Mouse (Mus musculus): ENCODE measurements around the gene Fgf15.
"Not testable (repeated sequence)": the region's sequence is repeated elsewhere in the genome, so short reads cannot be mapped to it uniquely, and the experiment has no call there.

Gene Fgf15

DNA sequence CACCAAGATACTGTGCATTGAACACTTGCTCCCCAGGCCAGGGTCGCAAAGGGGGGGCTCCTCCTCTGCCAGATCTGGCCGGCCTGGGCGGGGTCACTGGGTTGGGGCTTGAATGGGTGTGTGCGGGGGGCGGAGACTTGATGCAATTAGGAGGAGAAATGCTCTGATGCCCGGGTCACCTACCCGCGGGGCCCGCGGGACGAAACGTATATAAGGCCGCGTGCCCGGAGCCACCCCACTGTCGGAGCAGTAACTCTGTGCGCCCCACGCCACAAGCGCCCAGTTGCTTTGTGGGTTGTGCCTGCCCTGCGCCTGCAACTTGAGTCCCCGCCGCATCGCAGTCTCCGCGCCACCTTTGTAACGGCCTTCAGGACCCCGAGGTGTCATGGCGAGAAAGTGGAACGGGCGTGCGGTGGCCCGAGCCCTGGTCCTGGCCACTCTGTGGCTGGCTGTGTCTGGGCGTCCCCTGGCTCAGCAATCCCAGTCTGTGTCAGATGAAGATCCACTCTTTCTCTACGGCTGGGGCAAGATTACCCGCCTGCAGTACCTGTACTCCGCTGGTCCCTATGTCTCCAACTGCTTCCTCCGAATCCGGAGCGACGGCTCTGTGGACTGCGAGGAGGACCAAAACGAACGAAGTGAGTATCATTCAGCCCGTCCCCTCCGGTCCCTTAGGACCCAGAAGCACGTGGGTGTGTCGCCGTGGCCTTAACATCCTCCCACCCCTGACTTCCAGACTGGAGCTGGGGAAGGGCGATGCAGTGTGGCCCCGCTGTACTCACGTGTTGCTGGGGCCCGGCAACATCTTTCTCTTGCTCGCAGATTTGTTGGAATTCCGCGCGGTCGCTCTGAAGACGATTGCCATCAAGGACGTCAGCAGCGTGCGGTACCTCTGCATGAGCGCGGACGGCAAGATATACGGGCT is at the start of gene Fgf15:
Gene Fgf15, plus strand, starts transcription at position 238 of the 925 bp plus-strand sequence.
- DNase-seq: no peak

DNA sequence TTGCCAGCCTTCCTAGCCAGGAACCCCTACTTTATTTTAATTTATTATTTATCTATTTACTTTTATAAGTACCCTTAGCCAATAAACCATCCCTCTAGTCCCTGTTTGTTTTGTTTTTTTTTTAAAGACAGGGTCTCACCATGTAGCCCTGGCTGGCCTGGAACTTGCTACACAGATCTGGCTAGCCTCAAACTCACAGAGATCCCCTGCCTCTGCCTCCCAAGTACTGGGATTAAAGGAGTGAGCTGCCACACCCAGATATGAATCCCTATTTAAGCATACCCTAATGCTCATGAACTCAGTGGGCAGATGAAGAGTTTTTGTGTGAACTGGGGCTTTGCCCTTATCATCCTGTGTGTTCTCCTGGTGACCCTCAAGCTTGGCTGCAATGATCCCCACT is 49.3 kb upstream of the Fgf15 start, which contains the start of gene Fgf4:
Gene Fgf4, plus strand, starts transcription at position 301 of the 400 bp plus-strand sequence.
- DNase-seq: no peak

GRCm38 (mm10) chr7:144851321-144851720 is 45.0 kb upstream of the Fgf15 start:
- DNase-seq: no peak

DNA sequence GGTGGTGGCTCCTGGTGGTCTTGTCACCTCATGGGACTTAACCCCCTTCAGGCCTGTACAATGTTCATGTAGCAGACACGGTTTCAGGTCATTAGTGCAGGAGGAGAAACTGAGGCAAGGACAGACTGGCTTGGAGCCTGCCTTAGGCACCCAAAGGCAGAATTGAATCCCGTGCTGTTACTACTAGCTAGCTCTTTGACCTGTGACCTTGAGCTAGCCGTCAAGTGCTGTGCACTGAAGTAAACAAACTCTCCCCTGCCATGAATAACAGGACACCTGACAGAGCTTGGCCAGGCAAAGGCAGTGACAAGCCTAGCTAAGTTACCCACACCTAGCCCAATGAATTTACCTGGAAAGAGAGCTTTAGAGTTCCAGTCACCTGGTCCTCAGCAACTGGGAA is 41.4 kb upstream of the Fgf15 start:
- DNase-seq: no peak

GRCm38 (mm10) chr7:144857158-144857557 is 39.2 kb upstream of the Fgf15 start:
- DNase-seq: no peak

DNA sequence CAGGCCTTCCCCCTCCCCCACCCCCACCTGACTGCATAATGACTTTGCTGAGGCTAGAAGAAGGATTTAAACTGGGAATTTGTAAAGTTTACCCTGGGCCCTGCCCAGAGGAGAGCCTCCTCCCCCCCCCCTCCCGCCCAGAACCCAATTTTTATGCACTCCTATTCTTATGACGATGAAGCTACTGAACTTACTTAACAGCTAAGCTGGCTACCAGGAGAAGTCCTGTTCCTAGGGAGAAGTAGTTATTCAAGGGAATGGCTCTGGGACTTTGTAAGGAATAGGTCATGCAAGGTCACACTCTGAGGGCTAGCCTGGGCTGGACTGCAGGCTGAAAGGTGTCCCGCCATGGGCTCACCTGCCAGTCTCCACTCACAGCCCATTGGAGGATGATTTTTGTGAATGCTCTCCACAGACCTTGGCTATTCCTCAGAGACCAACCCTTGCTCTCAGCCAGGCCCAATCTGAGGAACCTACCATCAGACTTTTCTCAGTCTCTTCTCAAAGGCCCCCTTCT is 38.4 kb upstream of the Fgf15 start:
- no peak for DNase-seq

GRCm38 (mm10) chr7:144858702-144859101 is 37.6 kb upstream of the Fgf15 start:
- DNase-seq: no peak

DNA sequence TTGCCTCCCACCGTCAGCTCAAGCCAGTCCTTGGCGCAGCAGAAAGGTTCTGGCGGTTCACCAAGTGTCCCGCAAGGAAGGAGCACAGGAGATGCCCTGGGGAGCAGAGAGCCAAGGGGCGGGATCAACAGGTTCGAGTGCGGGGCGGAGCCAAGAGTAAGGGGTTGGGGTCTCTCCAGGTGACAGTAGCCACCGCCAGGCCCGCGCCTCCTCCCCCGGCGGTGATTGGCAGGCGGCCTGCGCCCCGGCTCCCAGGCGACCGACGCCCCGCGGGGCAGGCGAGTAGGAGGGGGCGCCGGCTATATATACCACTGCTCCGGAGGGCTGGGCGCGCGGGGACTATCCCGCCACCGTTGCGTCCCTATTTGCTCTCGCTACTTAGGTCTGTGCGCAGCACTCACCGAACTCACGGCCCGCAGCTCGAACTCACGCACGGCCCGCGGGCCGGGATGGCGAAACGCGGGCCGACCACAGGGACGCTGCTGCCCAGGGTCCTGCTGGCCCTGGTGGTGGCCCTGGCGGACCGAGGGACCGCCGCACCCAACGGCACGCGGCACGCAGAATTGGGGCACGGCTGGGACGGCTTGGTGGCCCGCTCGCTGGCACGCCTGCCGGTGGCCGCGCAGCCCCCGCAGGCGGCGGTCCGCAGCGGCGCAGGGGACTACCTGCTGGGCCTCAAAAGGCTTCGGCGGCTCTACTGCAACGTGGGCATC is 35.1 kb upstream of the Fgf15 start:
- DNase-seq: no peak

- no peak for DNase-seq
These were observed 34.6 kb upstream of the Fgf15 start for GRCm38 (mm10) chr7:144861769-144862070.

DNA sequence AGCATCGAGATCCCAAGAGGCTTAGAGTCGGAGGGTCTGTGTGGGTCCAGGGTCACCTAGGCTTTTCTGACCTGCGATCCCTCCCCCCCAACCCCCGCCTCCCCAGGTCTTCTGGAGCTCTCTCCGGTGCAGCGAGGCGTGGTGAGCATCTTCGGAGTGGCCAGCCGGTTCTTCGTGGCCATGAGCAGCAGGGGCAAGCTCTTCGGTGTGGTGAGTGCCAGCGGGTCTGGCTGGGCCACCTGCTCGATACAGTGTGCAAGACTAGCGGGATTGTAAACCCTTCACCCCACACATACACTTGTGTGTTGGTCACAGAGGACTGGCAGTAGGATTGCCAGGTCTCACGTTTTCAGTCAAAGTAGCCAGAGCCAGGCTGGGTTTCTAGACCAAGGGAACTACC is 34.2 kb upstream of the Fgf15 start:
- DNase-seq: no peak

DNA sequence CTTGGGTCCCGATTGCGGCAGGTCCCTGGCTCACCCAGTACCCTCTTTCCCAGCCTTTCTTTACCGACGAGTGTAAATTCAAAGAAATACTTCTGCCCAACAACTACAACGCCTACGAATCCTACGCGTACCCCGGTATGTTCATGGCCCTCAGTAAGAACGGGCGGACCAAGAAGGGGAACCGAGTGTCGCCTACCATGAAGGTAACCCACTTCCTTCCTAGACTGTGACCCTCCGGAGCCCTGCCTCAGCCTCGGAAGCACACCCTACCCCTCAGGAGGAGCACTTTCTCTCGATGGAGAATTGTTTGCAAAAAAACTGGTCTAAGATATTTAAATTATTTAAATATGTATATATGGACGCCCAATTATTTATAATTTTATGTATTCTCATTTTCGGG is 33.6 kb upstream of the Fgf15 start:
- no peak for DNase-seq

- no peak for DNase-seq
These were observed 33.1 kb upstream of the Fgf15 start for GRCm38 (mm10) chr7:144863196-144863595.

GRCm38 (mm10) chr7:144864160-144864670 is 32.1 kb upstream of the Fgf15 start:
- DNase-seq: no peak

DNA sequence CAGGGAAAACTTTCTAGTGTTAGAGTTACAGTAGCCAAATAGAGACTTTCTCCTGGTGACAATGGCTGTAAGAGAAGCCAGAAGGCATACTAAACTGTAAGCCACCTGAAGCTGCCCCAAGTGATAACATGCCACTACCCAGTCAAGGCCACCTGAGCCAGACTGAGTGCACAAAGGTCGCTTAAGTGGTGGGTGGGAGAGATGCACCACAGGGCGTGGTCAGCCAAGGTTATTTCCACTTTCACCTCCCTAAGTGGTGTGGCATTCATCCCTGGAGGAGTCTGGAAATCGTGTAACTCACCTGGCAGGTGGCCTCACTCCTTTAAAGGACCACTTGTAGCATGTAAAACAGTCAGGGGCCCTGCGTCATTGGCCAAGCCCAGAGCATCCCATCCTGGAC is 29.2 kb upstream of the Fgf15 start:
- no peak for DNase-seq

- DNase-seq: no peak
These were observed 28.7 kb upstream of the Fgf15 start for GRCm38 (mm10) chr7:144867602-144868001.

- DNase-seq: no peak
These were observed 23.9 kb upstream of the Fgf15 start for GRCm38 (mm10) chr7:144872420-144872819.

GRCm38 (mm10) chr7:144873160-144873559 is 23.2 kb upstream of the Fgf15 start:
- DNase-seq: no peak

DNA sequence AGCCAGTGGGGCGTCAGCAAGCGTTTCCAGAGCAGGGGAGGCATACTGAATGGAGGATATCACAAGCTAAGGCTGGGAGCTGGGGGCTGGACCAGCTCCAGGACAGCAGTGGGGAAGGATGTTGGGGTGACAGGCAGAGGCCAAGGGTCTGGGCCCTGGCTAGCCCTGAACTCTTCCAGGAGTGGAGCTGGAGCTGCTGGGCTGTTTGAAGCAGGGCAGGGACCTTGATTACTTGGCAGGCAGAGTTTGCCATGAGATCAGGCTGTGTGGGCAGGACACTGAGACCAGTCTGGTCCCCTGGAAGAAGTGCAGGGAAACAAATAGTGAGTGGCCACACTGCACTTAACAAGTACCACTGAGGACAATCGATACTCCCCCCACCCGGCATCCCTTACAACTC is 22.1 kb upstream of the Fgf15 start:
- DNase-seq: no peak

DNA sequence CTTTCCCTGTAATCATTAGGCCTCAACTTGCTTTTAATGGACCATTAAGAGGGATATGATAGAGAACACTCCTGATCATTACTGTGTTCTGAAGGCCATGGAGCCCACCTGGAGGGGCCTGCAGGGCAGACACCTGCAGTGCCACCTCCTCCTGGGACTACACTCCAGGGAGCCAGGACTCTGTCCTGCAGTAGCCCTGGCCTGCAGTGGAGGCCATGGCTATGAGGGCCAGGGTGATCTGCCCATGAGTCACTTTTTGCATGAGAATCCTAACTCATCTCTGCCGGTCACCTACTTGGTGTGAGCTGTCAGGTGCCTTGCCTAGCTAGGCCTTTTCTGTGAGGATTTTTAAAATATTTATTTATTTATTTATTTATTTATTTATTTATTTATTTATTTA is 17.9 kb upstream of the Fgf15 start:
- DNase-seq: no peak

DNA sequence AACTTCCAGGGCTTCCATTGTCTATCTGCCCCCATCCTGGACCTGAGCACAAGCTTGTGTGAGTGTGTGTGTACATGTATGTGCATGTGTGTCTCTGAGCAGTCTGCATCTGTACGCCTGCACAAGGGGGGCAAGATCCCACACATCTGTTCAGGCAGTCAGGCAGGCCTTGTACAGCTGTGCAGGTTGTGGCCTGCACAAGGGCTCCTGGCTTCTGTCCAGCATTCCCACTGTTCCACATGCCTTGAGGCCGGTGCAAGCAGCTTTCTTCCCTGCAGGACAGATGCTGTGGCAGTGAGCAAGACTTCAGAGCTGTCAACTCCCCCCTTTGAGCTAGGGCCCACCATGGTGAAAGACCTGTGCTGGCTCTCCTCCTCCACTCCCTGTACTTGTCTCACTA is 13.2 kb upstream of the Fgf15 start:
- DNase-seq: no peak

DNA sequence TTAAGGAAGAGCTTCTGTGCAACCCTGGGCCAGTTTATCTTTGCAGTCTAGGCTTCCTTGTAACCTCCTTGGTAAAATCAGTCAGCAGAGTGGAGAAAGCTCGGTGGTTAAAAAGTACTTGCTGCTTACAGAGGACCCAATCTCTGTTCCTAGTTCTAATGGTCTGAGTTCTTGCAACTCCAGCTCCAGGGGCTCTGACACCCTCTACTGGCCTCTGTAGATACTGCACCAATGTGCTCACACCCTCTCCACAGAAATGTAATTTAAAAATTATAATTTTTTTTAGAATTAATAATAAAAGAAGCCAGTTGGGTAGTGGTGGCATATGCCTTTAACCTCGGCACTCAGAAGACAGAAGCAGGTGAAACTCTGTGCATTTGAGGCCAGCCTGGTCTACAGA is 8.7 kb upstream of the Fgf15 start:
- no peak for DNase-seq

GRCm38 (mm10) chr7:144888564-144889299 is 7.6 kb upstream of the Fgf15 start:
- no peak for DNase-seq

GRCm38 (mm10) chr7:144890661-144891060 is 5.7 kb upstream of the Fgf15 start:
- DNase-seq: not testable (repeated sequence)
